Mouse (Mus musculus): ENCODE data around the gene Ppp3ca.

Ppp3ca gene

GRCm38 (mm10) chr3:136853596-136853995 is 183.7 kb downstream of the Ppp3ca start:
- DNase-seq (ENCODE audit: low read depth, low spot score): no peak

GRCm38 (mm10) chr3:136855996-136856395 is 186.1 kb downstream of the Ppp3ca start:
- DNase-seq (ENCODE audit: low read depth, low spot score): no peak

GRCm38 (mm10) chr3:136862051-136862837 is 192.3 kb downstream of the Ppp3ca start:
- DNase-seq (ENCODE audit: low read depth, low spot score): no peak

- DNase-seq (ENCODE audit: low read depth, low spot score): no peak
Observed at GRCm38 (mm10) chr3:136863127-136863526, 193.2 kb downstream of the Ppp3ca start.

GRCm38 (mm10) chr3:136864306-136864705 is 194.4 kb downstream of the Ppp3ca start:
- no peak for DNase-seq (ENCODE audit: low read depth, low spot score)

GRCm38 (mm10) chr3:136865176-136865859 is 195.4 kb downstream of the Ppp3ca start:
- no peak for DNase-seq (ENCODE audit: low read depth, low spot score)

- no peak for DNase-seq (ENCODE audit: low read depth, low spot score)
Observed at GRCm38 (mm10) chr3:136866095-136866494, 196.2 kb downstream of the Ppp3ca start.

GRCm38 (mm10) chr3:136866571-136866970 is 196.6 kb downstream of the Ppp3ca start:
- no peak for DNase-seq (ENCODE audit: low read depth, low spot score)

GRCm38 (mm10) chr3:136867366-136867765 is 197.4 kb downstream of the Ppp3ca start:
- DNase-seq (ENCODE audit: low read depth, low spot score): no peak

GRCm38 (mm10) chr3:136871772-136872532 is 202.0 kb downstream of the Ppp3ca start:
- DNase-seq (ENCODE audit: low read depth, low spot score): no peak

- DNase-seq (ENCODE audit: low read depth, low spot score): no peak
Observed at GRCm38 (mm10) chr3:136872533-136873095, 202.7 kb downstream of the Ppp3ca start.

GRCm38 (mm10) chr3:136873809-136874449 is 204.0 kb downstream of the Ppp3ca start:
- DNase-seq (ENCODE audit: low read depth, low spot score): no peak

GRCm38 (mm10) chr3:136874566-136874965 is 204.6 kb downstream of the Ppp3ca start:
- DNase-seq (ENCODE audit: low read depth, low spot score): no peak

GRCm38 (mm10) chr3:136887741-136888140 is 217.8 kb downstream of the Ppp3ca start:
- no peak for DNase-seq (ENCODE audit: low read depth, low spot score)

GRCm38 (mm10) chr3:136892140-136892539 is 222.2 kb downstream of the Ppp3ca start:
- no peak for DNase-seq (ENCODE audit: low read depth, low spot score)

- DNase-seq (ENCODE audit: low read depth, low spot score): no peak
Observed at GRCm38 (mm10) chr3:136893596-136894402, 223.9 kb downstream of the Ppp3ca start.

- peak; percentile 60 for DNase-seq (ENCODE audit: low read depth, low spot score)
Observed at GRCm38 (mm10) chr3:136895498-136895897, 225.6 kb downstream of the Ppp3ca start.

- DNase-seq (ENCODE audit: low read depth, low spot score): no peak
Observed at GRCm38 (mm10) chr3:136896276-136896675, 226.4 kb downstream of the Ppp3ca start.

- DNase-seq (ENCODE audit: low read depth, low spot score): peak; percentile 11
Observed at GRCm38 (mm10) chr3:136899744-136900143, 229.8 kb downstream of the Ppp3ca start.

GRCm38 (mm10) chr3:136900986-136901385 is 231.1 kb downstream of the Ppp3ca start:
- DNase-seq (ENCODE audit: low read depth, low spot score): no peak

- no peak for DNase-seq (ENCODE audit: low read depth, low spot score)
Observed at GRCm38 (mm10) chr3:136902776-136903175, 232.9 kb downstream of the Ppp3ca start.
